Mouse (Mus musculus): ENCODE measurements around the gene Crtc2.

The Crtc2 gene

DNA sequence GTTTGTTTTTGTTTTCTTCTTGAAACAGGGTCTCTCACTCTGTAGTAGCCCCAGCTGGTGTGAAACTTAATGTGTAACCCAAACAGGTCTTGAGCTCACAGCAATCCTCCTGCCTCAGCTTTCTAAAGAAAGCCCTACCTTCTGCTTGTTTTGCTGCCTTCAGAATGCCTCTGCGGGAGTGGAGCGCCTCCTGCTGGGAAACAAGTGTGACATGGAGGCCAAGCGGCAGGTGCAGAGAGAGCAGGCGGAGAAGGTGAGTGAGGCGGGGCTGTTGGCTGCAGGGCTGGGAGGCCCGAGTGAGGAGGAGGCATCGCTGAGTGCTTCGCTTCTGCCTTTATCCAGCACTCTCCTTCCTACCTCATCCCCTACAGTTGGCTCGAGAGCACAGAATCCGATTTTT, 29.6 kb upstream of the Crtc2 start:
- no peak for TF ChIP-seq GATA4 (IDR thresholded peaks at IDR 0.05; ENCODE audit: insufficient replicate concordance, low read length)

DNA sequence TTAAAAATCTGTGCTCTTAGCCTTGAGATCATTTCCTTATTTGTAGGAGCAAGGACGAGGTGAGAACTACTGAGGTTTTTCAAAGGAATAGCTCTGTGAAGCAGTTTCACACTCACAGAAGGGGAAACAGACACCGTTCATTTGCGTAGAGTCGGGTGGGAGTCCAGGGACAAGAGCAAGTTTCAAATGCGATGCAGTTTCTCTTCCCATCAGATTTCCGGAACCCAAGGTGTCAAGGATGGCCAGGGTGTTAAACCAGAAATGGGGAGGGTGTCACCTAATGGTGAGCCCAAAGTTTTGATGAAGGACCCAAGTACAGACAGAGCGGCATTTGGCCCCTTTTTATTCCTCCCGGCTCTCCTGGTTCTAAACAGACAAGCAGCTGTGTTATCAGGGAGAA, 22.9 kb upstream of the Crtc2 start:
- no peak for TF ChIP-seq GATA4 (IDR thresholded peaks at IDR 0.05; ENCODE audit: insufficient replicate concordance, low read length)

DNA sequence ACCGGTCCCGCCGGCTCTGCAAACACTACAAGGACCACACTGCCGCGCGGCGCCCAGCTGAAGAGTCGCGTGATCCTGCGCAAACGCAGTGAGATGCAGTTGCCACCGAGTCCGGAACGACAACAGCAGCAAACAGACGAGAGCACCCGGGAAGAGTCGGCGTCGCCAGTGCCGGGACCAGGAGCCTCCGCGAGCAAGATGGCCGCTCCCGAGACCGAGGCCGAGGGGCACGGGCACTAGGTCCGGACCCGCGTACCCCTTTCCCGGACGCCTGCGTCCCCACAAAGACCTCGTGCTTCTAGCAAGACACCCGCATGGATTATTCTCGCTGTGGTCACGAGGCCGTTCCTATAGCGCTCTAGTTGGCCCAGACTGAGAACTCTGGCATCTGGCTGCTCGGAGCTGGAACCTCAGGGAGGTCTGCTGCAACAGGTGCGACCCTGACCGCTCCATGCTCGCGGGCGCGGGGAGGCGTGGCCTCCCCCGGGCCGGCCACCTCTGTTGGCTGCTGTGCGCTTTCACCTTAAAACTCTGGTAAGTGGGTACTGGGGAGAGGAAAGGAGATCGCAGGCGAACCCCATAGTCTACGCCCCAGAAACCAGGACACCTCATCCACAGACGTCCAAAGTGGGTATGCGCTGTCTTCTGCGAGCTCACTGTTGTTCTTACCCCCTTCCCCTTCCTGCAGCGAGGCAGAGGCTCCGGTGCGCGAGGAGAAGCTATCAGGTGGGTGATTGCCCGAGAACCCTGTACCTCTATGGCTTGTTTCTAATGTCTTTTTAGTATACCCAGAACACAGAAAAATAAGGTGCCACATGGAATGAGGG, 22.2 kb upstream of the Crtc2 start, which contains the start of gene Jtb:
Jtb (plus strand) TSS at position 91 of the 827 bp plus-strand sequence.
- no peak; the same call in 1 of the 2 replicates for TF ChIP-seq GATA4 (IDR thresholded peaks at IDR 0.05; ENCODE audit: insufficient replicate concordance, low read length)

DNA sequence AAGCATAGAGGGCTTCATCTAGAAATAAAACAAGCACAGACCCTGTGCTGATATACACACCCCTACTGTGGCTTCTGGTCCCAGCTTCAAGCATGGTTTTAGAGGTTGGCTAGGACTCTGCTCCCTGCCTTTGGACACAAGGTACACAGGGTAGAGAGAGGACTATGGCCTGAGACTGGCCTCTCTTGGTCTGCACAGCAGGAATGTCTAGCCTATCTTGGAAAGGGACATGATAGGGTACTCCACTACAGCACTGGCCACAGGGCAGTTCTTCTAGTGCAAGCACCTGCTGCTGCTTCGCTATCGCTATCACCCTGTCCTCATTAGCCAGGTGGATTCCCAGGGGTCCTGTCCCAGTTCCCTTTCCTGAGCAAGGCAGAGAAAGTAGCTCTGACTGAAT, 12.7 kb upstream of the Crtc2 start:
- TF ChIP-seq GATA4 (IDR thresholded peaks at IDR 0.05; ENCODE audit: insufficient replicate concordance, low read length): no peak

DNA sequence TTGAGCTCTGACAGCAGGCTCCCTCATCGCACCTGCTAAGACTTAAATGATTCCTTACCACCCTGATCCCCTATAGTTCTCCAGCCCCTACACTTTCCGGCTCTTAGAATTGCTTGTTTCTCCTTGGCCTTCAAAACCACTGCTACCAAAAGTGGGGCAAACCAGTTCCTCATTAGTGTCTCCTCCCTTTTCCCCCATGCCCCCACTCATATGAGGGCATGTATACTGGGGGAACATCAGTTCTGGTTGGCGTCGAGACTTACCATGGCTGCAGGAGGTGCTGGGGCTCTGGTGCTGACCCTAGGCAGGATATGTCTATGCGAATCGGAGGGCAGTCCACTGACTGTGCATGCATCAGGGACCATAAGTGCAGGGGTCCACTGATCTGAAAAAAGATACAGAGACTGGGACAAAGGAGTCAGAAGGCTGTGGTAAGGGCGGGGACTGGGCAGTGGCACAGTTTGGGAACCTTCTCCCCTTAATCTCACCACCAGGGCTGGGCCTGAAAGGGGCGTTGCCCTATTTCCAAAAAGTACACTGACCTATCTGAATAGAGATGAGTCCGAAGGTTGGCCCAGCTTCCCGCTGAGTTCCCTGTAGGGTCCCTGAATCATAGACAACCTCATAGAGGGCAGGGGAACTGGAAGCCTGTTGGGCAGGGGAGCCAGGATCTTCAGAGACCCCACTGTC, 12.1 kb upstream of the Crtc2 start:
- TF ChIP-seq GATA4 (IDR thresholded peaks at IDR 0.05; ENCODE audit: insufficient replicate concordance, low read length): no peak

DNA sequence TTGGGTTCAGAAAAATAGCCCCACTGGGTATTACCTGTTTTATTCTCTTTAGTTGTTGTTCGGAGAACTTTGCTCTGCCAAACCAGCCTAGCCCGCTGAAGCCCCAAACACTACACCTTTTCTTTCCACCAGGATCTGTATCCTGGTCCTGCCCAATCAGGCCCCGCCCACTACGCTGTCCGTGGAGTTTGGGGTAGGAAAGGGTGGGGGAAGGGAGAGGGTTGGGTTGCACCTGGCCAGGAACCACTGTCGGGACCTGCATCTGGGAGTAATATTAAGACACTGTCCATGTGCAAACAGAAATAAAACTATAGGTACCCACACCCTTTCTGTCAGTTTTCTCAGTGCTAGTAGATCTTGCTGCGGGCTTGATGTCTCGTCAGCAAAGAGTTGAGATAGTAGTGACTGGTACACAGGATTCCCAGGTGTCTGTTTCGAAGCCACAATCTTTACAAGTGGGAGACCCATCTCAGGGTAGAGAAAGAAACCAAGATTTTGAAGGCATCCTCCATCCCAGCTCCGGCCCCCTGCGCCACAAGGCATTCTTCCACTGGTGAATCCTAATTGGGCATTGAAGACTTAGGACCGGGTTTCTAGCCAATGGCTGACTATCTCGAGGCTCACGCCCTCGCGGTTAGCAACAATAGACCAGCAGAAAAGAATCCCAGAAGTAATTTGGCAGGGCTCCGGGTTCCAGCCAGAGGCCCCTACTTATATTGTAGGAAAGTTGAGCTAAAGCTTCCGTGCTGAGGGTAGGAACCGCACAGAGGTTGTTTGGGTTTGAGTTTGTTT, 10.8 kb upstream of the Crtc2 start, which contains the start of gene Creb3l4:
Creb3l4 (minus strand) TSS at position 529 of the 792 bp plus-strand sequence.
- no peak for TF ChIP-seq GATA4 (IDR thresholded peaks at IDR 0.05; ENCODE audit: insufficient replicate concordance, low read length)

DNA sequence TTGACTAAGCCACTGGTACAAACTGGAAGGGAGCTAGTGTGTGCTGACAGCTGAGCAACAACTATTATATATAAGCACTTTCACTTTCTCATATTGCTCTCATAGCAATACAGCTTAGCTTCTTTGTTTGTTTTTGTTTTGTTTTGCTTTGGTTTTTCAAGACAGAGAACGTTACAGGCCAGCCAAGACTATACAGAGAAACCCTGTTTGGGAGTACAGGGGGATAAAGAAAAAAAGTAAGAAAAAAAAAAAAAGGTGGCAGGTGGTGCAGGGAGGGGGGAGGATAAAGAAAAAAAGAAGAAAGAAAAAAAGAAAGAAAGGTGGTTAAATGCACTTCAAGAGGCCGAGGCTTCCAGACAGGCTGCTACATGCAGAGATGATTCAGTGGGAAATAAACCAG, 8.6 kb upstream of the Crtc2 start:
- TF ChIP-seq GATA4 (IDR thresholded peaks at IDR 0.05; ENCODE audit: insufficient replicate concordance, low read length): no peak

DNA sequence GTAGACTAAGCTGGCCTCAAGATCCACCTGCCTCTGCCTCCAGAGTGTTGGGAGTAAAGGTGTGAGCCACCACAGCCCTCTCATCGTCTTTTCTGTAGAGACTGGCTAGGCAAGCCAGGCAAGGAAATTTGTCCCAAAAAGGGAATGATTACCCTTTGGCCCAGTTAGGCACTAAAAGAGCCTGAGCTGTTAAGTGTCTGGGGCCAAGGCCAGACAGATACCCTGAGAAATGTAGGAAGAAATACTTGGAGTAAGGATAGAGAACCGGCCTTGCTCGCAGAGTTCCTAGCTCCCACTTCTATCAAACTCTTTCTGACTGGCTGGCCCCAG, 6.4 kb upstream of the Crtc2 start:
- no peak for TF ChIP-seq GATA4 (IDR thresholded peaks at IDR 0.05; ENCODE audit: insufficient replicate concordance, low read length)

DNA sequence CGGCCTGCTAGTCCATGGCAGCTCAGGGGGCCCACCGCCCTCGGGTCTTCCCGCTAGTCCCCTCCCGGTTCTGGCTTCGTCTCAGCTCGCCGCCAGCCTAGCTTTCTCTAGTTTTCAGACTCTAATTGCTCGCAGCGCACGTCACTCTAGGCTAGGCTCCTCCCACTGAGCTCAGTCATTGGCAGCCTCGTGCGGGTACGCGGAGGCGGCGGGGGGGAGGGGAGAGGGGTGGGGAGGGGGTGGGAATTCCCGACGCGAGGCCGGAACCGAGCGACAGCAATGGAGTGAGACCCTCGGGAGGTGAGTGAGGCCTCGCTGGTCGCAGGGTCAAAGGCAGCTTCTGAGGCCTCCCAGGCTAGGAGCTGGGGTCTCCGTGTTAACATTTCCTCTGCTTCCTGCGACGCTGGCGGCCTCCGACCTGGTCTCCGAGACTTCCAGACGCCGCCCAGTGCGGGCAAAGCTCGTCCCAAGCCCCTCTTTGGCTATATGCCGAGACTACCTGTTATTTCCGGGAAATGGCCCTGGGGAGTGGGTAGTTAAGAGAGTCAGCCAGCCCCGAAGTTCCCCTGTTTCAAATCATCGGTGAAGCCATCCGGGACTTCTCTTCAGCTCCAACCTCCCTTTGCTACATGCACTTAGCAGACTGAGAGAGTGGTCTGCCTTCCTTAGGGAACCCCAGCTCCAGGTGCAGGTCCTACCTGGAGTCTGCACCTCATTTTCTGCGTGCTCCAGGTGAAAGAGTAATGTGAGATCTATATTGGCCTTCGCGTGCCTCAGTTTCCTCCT, 5.8 kb upstream of the Crtc2 start, which contains the start of gene Slc39a1:
Slc39a1 (plus strand) TSS at position 213 of the 786 bp plus-strand sequence.
- no peak for TF ChIP-seq GATA4 (IDR thresholded peaks at IDR 0.05; ENCODE audit: insufficient replicate concordance, low read length)

DNA sequence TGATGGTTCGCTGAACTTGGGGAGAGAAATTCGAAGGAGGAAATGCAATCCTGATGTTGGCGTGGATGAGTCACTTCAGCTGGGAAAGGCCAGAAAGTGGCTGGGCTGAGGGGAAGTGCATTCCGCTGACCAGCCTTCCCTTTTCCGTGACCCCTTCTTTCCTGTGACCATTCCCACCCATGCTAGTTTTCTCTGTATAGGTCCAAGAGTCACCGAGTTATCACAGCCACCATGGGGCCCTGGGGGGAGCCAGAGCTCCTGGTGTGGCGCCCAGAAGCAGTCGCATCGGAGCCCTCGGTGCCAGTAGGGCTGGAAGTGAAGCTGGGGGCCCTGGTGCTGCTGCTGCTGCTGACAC, 5.2 kb upstream of the Crtc2 start:
- TF ChIP-seq GATA4 (IDR thresholded peaks at IDR 0.05; ENCODE audit: insufficient replicate concordance, low read length): peak; percentile 65; the same call in 1 of the 2 replicates

DNA sequence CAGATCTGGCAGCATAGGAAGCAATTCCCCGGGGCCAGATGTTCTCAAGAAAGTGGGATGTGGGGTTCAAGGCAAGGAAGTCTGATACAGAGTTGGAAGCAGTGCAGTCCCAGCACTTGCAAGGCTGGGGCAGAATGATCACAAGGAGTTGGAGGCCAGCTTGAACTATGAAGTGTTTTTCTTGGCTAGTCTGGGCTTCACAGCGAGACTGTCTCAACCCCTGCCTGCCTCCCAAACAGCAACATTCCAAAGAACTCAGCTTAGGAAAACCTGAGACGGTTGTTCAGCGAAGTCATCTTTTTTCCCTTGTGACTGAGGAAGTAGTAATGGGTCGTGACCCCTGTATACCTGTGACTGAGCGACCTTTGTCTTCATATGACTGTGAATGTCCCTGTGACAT, 3.2 kb upstream of the Crtc2 start:
- TF ChIP-seq GATA4 (IDR thresholded peaks at IDR 0.05; ENCODE audit: insufficient replicate concordance, low read length): no peak

DNA sequence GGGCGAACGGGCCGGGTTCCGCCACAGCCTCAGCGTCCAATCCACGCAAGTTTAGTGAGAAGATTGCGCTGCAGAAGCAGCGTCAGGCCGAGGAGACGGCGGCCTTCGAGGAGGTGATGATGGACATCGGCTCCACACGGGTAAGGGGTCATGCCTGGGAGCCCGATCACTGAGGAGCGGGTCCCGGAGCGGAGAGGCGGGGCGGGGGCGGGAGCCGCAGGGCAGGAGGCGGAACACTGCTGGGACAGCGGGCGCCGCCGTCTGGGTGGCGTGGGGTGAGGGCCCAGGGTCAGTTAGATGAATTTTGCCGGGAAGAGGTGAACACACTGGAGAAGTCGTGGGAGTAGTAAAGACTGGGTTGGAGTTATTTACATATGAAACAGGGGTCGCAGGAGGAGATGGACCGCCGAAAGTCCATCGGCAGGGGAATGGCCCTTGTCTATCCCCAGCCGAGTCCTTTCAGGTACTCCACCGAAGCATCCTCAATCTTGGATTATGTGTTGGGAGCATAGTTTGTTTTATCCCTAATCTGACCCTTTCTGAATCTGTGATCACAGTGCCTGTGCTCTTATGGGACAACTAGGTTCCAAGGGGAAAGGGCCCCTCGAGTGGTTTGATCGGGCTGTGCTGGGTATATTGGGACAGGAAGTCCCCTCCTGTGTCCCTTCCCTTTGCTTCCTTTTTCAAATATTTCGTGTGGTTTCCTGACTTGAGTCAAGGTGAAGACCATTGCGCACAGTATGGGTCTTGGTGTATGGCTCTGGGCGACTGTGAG, 643 bp downstream of the Crtc2 start:
- no peak for TF ChIP-seq GATA4 (IDR thresholded peaks at IDR 0.05; ENCODE audit: insufficient replicate concordance, low read length)

DNA sequence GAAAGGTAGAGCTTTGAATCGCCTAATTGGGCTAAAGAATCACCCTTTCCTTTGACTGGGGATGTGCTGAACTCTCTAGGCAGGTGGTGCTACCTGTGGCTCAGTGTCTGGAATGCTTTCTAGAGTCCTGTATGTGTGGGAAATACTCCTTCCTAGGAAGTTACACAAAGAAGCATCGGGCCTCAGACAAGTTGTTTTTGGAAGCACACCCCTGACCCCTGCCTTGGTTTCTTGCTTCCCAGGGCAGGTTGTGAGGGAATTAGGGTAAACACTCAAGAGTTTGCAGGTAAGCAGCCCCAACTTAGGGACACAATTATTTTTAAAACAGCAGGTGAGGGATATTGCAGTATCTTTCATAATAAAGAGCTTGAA, 1.2 kb downstream of the Crtc2 start:
- TF ChIP-seq GATA4 (IDR thresholded peaks at IDR 0.05; ENCODE audit: insufficient replicate concordance, low read length): no peak

DNA sequence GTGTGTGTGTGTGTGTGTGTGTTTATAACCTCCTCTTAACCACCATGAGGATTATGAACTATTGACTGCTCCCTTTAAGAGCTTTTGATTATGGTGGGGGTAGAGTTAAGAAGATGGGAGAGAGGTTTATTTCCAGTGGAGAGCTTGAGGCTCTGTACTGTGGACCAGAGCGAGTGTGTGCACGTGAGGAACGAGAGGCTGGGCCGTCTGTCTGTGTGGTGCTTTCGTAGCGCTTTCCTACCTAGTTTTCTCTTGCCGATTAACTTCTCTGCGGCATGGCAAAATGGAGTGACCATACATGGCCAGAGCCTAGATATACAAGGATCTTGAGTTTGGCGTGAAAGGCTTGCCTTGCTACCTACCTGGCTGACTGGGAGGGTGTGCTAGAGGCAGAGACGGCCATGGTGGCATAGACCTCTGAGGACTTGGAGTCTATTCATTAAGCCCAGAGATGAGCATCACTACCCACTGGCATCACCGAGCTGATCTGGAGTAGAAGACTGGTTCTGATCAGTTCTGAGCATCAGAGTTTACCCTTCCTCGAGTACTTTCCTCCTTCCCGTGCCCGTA, 1.9 kb downstream of the Crtc2 start:
- TF ChIP-seq GATA4 (IDR thresholded peaks at IDR 0.05; ENCODE audit: insufficient replicate concordance, low read length): no peak
